18 mouse cellular contexts compared by ENCODE assay signal in the genomic region with DNA sequence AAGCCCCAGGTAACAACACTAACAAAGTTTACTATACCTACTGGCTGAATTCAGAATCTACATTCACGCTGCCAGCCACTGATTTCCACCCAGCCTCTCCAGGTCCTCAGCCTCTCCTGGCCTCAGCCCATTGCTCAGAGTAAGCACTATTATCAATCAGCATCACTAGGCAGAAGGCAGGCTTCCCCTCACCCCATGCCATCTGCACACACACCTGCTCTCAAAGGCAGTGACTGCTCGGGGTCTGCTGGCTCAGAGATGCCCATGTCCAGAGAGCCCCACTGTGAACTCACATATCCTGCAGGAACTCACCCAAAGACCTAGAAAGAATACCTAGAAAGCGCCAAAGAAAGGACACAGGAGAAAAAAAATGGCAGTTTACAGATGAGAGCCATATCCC.
DNase-seq lines count a peak whose midpoint lies in the region; ATAC-seq lines count a peak whose summit lies in the region.
"Had no signal": no experiment of that assay in that cellular context is flagged by ENCODE, and none has a peak within 500 bp of the region (broad histone marks: within the 10 kb centered on the region; RNA-seq: fewer than 3 reads in every experiment).

No protein-coding gene starts in this region.

- no peaks in the 10 kb centered on the region for H3K4me1 ChIP-seq in hindbrain, embryonic 15.5 days (replicated peaks)
- H3K4me1 ChIP-seq in hindbrain, embryonic 13.5 days (replicated peaks), result 0 out of 2 replicates have a peak, but pooled peaks cover 2% of the 10 kb centered on the region
- H3K4me1 ChIP-seq in neural tube, embryonic 14.5 days (ENCODE audit: control insufficient read depth, insufficient read depth, low read length), result no peaks in the 10 kb centered on the region
- H3K4me1 ChIP-seq: embryonic facial prominence, embryonic 15.5 days; neural tube, embryonic 13.5 days had no signal

- 74% methylated on average over 3 of the region's 3 CpGs for WGBS in hindbrain, embryonic 15.5 days
- WGBS in hindbrain, embryonic 13.5 days, result 78% methylated on average over 3 of the region's 3 CpGs
- 72% methylated on average over 3 of the region's 3 CpGs for WGBS in neural tube, embryonic 14.5 days

- intact Hi-C loops in heart, postnatal 10 days (cut with DNase I), result no loop called here

- DNase-seq in neural tube, embryonic 10.5 days (ENCODE audit: extremely low spot score, low spot score), result no peak
- DNase-seq in cerebellum, adult 9-10 months, result peak; percentile 90
- no peak for DNase-seq in heart, postnatal 10 days
- no peak for DNase-seq in thymus, postnatal 25 days
- DNase-seq: gastrocnemius, postnatal 25 days; kidney, postnatal 36 days; lung, embryonic 14.5 days; lung, postnatal 36 days; right cerebral cortex, postnatal 14 days; thymus, adult 18-20 months had no signal

- H3K9me3 ChIP-seq in hindbrain, embryonic 15.5 days, result no peaks in the 10 kb centered on the region
- H3K9me3 ChIP-seq in hindbrain, embryonic 13.5 days, result no peaks in the 10 kb centered on the region
- H3K9me3 ChIP-seq in neural tube, embryonic 14.5 days (ENCODE audit: control insufficient read depth, low read length), result no peaks in the 10 kb centered on the region
- H3K9me3 ChIP-seq: embryonic facial prominence, embryonic 15.5 days; hindbrain, embryonic 10.5 days; neural tube, embryonic 13.5 days had no signal

- H3K4me2 ChIP-seq in hindbrain, embryonic 15.5 days, result no peak overlapping the region
- no peak overlapping the region for H3K4me2 ChIP-seq in hindbrain, embryonic 13.5 days
- H3K4me2 ChIP-seq in neural tube, embryonic 14.5 days (ENCODE audit: low read depth, low read length), result no peak overlapping the region
- H3K4me2 ChIP-seq: embryonic facial prominence, embryonic 15.5 days; liver, embryonic 11.5 days; lung, embryonic 14.5 days; neural tube, embryonic 13.5 days had no signal

- no peak overlapping the region for H3K9ac ChIP-seq in hindbrain, embryonic 15.5 days
- no peak overlapping the region for H3K9ac ChIP-seq in hindbrain, embryonic 13.5 days
- no peak overlapping the region for H3K9ac ChIP-seq in neural tube, embryonic 14.5 days (replicated peaks; ENCODE audit: low read depth, low read length)
- H3K9ac ChIP-seq: embryonic facial prominence, embryonic 15.5 days; lung, embryonic 14.5 days; neural tube, embryonic 13.5 days had no signal

- no peak overlapping the region for H3K27ac ChIP-seq in hindbrain, embryonic 15.5 days (replicated peaks)
- H3K27ac ChIP-seq in hindbrain, embryonic 13.5 days, result no peak overlapping the region
- H3K27ac ChIP-seq in neural tube, embryonic 14.5 days (ENCODE audit: low read depth, low read length), result no peak overlapping the region
- H3K27ac ChIP-seq: embryonic facial prominence, embryonic 15.5 days; hindbrain, embryonic 10.5 days; neural tube, embryonic 13.5 days had no signal

- H3K4me3 ChIP-seq in hindbrain, embryonic 15.5 days, result no peak overlapping the region
- no peak overlapping the region for H3K4me3 ChIP-seq in hindbrain, embryonic 13.5 days
- no peak overlapping the region for H3K4me3 ChIP-seq in neural tube, embryonic 14.5 days (ENCODE audit: low read depth, low read length)
- H3K4me3 ChIP-seq: embryonic facial prominence, embryonic 15.5 days; hindbrain, embryonic 10.5 days; neural tube, embryonic 13.5 days had no signal

- 0 out of 2 replicates have a peak, but pooled peaks have one; percentile 15 for ATAC-seq in hindbrain, embryonic 15.5 days (ENCODE audit: low FRiP score, low read depth)
- ATAC-seq in hindbrain, embryonic 13.5 days (ENCODE audit: low FRiP score), result no peak
- ATAC-seq in neural tube, embryonic 14.5 days (ENCODE audit: low read depth), result peak; percentile 44; the same call in 1 of the 2 replicates
- ATAC-seq: intestine, embryonic 16.5 days had no signal

- no peaks in the 10 kb centered on the region for H3K27me3 ChIP-seq in hindbrain, embryonic 15.5 days
- H3K27me3 ChIP-seq in hindbrain, embryonic 13.5 days, result no peaks in the 10 kb centered on the region
- H3K27me3 ChIP-seq in neural tube, embryonic 14.5 days (ENCODE audit: control insufficient read depth, insufficient read depth, low read length), result no peaks in the 10 kb centered on the region
- H3K27me3 ChIP-seq: embryonic facial prominence, embryonic 15.5 days; neural tube, embryonic 13.5 days had no signal

- H3K36me3 ChIP-seq in hindbrain, embryonic 15.5 days, result no peaks in the 10 kb centered on the region
- no peaks in the 10 kb centered on the region for H3K36me3 ChIP-seq in hindbrain, embryonic 13.5 days
- H3K36me3 ChIP-seq in neural tube, embryonic 14.5 days (ENCODE audit: control insufficient read depth, insufficient read depth, low read length), result no peaks in the 10 kb centered on the region
- H3K36me3 ChIP-seq: embryonic facial prominence, embryonic 15.5 days; hindbrain, embryonic 10.5 days; neural tube, embryonic 13.5 days had no signal
